Mouse (Mus musculus) liver, embryonic 14.5 days (tissue): ENCODE data around the gene Rab2b.

ENCODE experiments used
- CTCF ChIP-seq: IDR thresholded peaks from 2 replicates; pipeline ENCODE4 v1.5.1; 2016; ENCODE audit warnings: antibody characterized with exemption, low read depth, control low read depth
- EP300 ChIP-seq: IDR thresholded peaks from 2 replicates; pipeline ENCODE4 v1.6.1; 2016; ENCODE audit warnings: antibody characterized with exemption, low read depth

DNA sequence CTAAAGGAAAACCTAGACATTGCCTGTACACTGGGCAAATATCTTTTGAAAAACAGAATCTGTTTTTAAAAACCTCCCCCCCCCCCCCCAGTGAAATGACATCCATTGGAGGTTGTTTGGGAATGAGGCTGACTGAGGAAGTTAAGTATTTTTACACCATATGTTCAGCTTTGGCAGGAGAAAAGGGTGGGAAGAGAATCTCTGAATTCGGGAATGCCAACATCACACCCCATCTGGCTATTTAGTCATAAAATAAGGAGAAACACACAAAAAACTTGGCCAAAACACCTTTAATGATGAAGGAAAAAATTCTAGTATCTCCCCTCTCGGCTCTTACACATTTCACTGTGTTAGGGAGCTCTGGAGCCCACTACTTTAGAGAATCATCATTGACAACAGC, 31.6 kb upstream of the Rab2b start:
- TF ChIP-seq CTCF (no peak), EP300 (no peak)
